9 mouse cellular contexts compared by ENCODE assay signal in the genomic region with DNA sequence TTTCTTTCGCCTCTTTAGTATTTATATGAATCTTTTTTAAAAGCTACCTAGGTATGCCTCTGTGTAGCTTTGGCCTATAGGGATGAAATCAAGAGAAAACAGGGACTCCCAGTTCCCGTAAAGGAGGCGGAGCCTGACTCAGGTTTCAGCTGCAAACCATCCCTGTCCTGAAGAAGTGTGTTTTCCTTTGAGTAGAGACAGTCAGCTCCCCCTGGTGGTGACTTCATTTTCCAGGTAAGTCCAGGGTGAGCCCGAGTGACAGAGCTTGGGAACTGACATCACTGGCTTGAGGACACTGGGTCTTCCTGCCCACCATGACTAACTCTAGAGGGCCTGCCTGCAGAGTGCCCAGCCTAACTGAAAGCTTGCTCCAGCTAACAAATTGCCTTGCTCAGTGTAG. TPM values are rescaled to one million over a fixed set of nuclear protein-coding genes. Genes with fewer than 3 reads are reported as not detected.
DNase-seq lines count a peak whose midpoint lies in the region; ATAC-seq and TF ChIP-seq lines count a peak whose summit lies in the region.
"Had no signal": no experiment of that assay in that cellular context is flagged by ENCODE, and none has a peak within 500 bp of the region (broad histone marks: within the 10 kb centered on the region; RNA-seq: fewer than 3 reads in every experiment).

No protein-coding gene starts in this region.

- H3K4me2 ChIP-seq in forebrain, embryonic 15.5 days (replicated peaks): no peak overlapping the region
- H3K4me2 ChIP-seq in limb, embryonic 14.5 days (replicated peaks; ENCODE audit: low read depth, low read length, severe bottlenecking): no peak overlapping the region

- TF ChIP-seq POLR2A in limb, embryonic 14.5 days (IDR thresholded peaks at IDR 0.05; ENCODE audit: borderline replicate concordance, extremely low read depth, insufficient read depth, insufficient read length): no peak

- peaks cover 31% of the 10 kb centered on the region for H3K4me1 ChIP-seq in E14TG2a.4 (replicated peaks; ENCODE audit: low read depth, low read length)
- no peaks in the 10 kb centered on the region for H3K4me1 ChIP-seq in forebrain, embryonic 15.5 days
- H3K4me1 ChIP-seq in limb, embryonic 14.5 days (ENCODE audit: control insufficient read depth, insufficient read depth, low read length): no peaks in the 10 kb centered on the region

- H3K9me3 ChIP-seq in E14TG2a.4 (ENCODE audit: low read length): no peaks in the 10 kb centered on the region
- H3K9me3 ChIP-seq in forebrain, embryonic 15.5 days: no peaks in the 10 kb centered on the region
- H3K9me3 ChIP-seq in limb, embryonic 14.5 days (ENCODE audit: control insufficient read depth, low read length): no peaks in the 10 kb centered on the region

- 0 out of 2 replicates have a peak, but pooled peaks have one; percentile 41 for ATAC-seq in forebrain, embryonic 15.5 days (replicated peaks)
- ATAC-seq in limb, embryonic 14.5 days (ENCODE audit: low FRiP score, low read depth): no peak
- ATAC-seq in erythroblast, adult 5-6 weeks (replicated peaks; ENCODE audit: low FRiP score, poor library complexity, severe bottlenecking): no peak

- peak overlapping the region; percentile 11; the same call in 1 of the 2 replicates for H3K4me3 ChIP-seq in E14TG2a.4 (replicated peaks; ENCODE audit: low read length)
- no peak overlapping the region for H3K4me3 ChIP-seq in forebrain, embryonic 15.5 days
- no peak overlapping the region for H3K4me3 ChIP-seq in limb, embryonic 14.5 days (replicated peaks; ENCODE audit: low read length)

- no peak overlapping the region for H3K9ac ChIP-seq in forebrain, embryonic 15.5 days (replicated peaks)
- no peak overlapping the region for H3K9ac ChIP-seq in limb, embryonic 14.5 days (ENCODE audit: low read depth, low read length, severe bottlenecking)

- 36% methylated on average over 4 of the region's 4 CpGs for WGBS in forebrain, embryonic 15.5 days
- 25% methylated on average over 4 of the region's 4 CpGs for WGBS in limb, embryonic 14.5 days

- no peaks in the 10 kb centered on the region for H3K27me3 ChIP-seq in E14TG2a.4 (ENCODE audit: insufficient read depth, low read length)
- no peaks in the 10 kb centered on the region for H3K27me3 ChIP-seq in forebrain, embryonic 15.5 days
- no peaks in the 10 kb centered on the region for H3K27me3 ChIP-seq in limb, embryonic 14.5 days (ENCODE audit: control insufficient read depth, insufficient read depth, low read length)

- H3K27ac ChIP-seq in forebrain, embryonic 15.5 days (replicated peaks): no peak overlapping the region
- no peak overlapping the region for H3K27ac ChIP-seq in limb, embryonic 14.5 days (replicated peaks; ENCODE audit: low read depth, low read length)

- peak; percentile 65 for TF ChIP-seq CTCF in E14TG2a.4 (conservative IDR thresholded peaks at IDR 0.05; ENCODE audit: low read length)

- no peaks in the 10 kb centered on the region for H3K36me3 ChIP-seq in E14TG2a.4 (ENCODE audit: insufficient read depth, low read length)
- H3K36me3 ChIP-seq in forebrain, embryonic 15.5 days: no peaks in the 10 kb centered on the region
- H3K36me3 ChIP-seq in limb, embryonic 14.5 days (ENCODE audit: control insufficient read depth, insufficient read depth, low read length): no peaks in the 10 kb centered on the region

- peak; percentile 57 to 63 for DNase-seq in B cell, adult 2 months
- DNase-seq in c-Kit-positive CD71-positive TER-119-positive erythroid progenitor cells, embryonic 14.5 days (ENCODE audit: low spot score): peak; percentile 45
- peak; percentile 71 for DNase-seq in kidney, adult 9 months
- peak; percentile 62 for DNase-seq in limb, embryonic 14.5 days (ENCODE audit: low spot score)
- DNase-seq in retina, embryonic 14.5 days (ENCODE audit: low spot score): peak; percentile 71

RNA-seq across cellular contexts. Expression of gene Arl11, which starts 7.3 kb away (rescaled TPM):
- polyA plus RNA-seq in forebrain, embryonic 15.5 days (2015; fragmentation: Nextera tagmentation; extraction: Ambion mirVana): 0.28 and 0.33 TPM in 2 replicates
- 1.1 and 1.2 TPM in 2 replicates for polyA plus RNA-seq in limb, embryonic 14.5 days (2012; rRNA removed)
- polyA plus RNA-seq in limb, embryonic 14.5 days (2014; fragmentation: Nextera tagmentation; extraction: Ambion mirVana): 0.70 and 0.81 TPM in 2 replicates
- total RNA-seq in erythroblast, adult 5-6 weeks (2015; ENCODE audit: low replicate concordance): 5.4 and 7.3 TPM in 2 replicates
- total RNA-seq in erythroblast, adult 5-6 weeks (2017; ENCODE audit: low replicate concordance): 2.3 and 2.9 TPM in 2 replicates

RNA-seq across cellular contexts. Expression of gene Ebpl, which starts 43.4 kb away (rescaled TPM):
- 11.1 TPM in 2 replicates for polyA plus RNA-seq in forebrain, embryonic 15.5 days (2015; fragmentation: Nextera tagmentation; extraction: Ambion mirVana)
- 4.8 and 5.4 TPM in 2 replicates for polyA plus RNA-seq in limb, embryonic 14.5 days (2012; rRNA removed)
- 13.6 and 14.5 TPM in 2 replicates for polyA plus RNA-seq in limb, embryonic 14.5 days (2014; fragmentation: Nextera tagmentation; extraction: Ambion mirVana)
- 0.19 and 0.42 TPM in 2 replicates for total RNA-seq in erythroblast, adult 5-6 weeks (2015; ENCODE audit: low replicate concordance)
- total RNA-seq in erythroblast, adult 5-6 weeks (2017; ENCODE audit: low replicate concordance): 0.09 and 1.1 TPM in 2 replicates

RNA-seq across cellular contexts. Expression of gene Sgcg, which starts 58.6 kb away (rescaled TPM):
- 0.20 TPM in 1 of 2 replicates, not detected in the other for polyA plus RNA-seq in forebrain, embryonic 15.5 days (2015; fragmentation: Nextera tagmentation; extraction: Ambion mirVana)
- polyA plus RNA-seq in limb, embryonic 14.5 days (2012; rRNA removed): 9.5 and 10.4 TPM in 2 replicates
- polyA plus RNA-seq in limb, embryonic 14.5 days (2014; fragmentation: Nextera tagmentation; extraction: Ambion mirVana): 12.1 and 12.5 TPM in 2 replicates
- not detected in 2 replicates for total RNA-seq in erythroblast, adult 5-6 weeks (2015; ENCODE audit: low replicate concordance)
- not detected in 2 replicates for total RNA-seq in erythroblast, adult 5-6 weeks (2017; ENCODE audit: low replicate concordance)
- total RNA-seq: layer of hippocampus, postnatal 36 days had no signal
